Mouse (Mus musculus) megakaryocyte progenitor cell, adult 5-6 weeks (primary cell): ENCODE data around the gene Nxnl1. TPM values are rescaled to one million over a fixed set of nuclear protein-coding genes. Genes with fewer than 3 reads are reported as not detected.

Source experiments
- ATAC-seq: replicated peaks from 2 replicates; pipeline ENCODE4 v1.8.0; 2016; ENCODE audit warnings: mild to moderate bottlenecking, moderate TSS enrichment, inconsistent platforms; ENCODE audit not compliant: poor library complexity
- total RNA-seq, 2 experiments: library from RNA; stranded (forward) in 1 of 2; stranded (reverse) in 1 of 2; fragments of 157-497, 149-512 nt in 1 of 2; fragments of 200-1000 nt in 1 of 2; gene quantifications; 2 replicates each; pipeline versions ENCODE4 v1.2.3 to v1.2.4; 2015 to 2017

The Nxnl1 gene
- total RNA-seq, 2 experiments from 2014 or later: not detected

GRCm38 (mm10) chr8:71519037-71519825, 47.2 kb downstream of the Nxnl1 start:
- peak; percentile 71 for ATAC-seq

- no peak for ATAC-seq
These were observed 49.6 kb downstream of the Nxnl1 start for GRCm38 (mm10) chr8:71516786-71517185.

- no peak for ATAC-seq
These were observed 51.4 kb downstream of the Nxnl1 start for GRCm38 (mm10) chr8:71515043-71515442.

GRCm38 (mm10) chr8:71513018-71513754, 53.2 kb downstream of the Nxnl1 start:
- no peak for ATAC-seq

GRCm38 (mm10) chr8:71511644-71512043, 54.8 kb downstream of the Nxnl1 start, which contains the start of gene Plvap:
Gene Plvap (minus strand): TSS chr8:71511752.
- ATAC-seq: peak; percentile 86

Other genes with a start within 250 kb of the Nxnl1 start
- gene Use1, start 199.8 kb downstream of the Nxnl1 start, total RNA-seq (2015): 107 and 116 TPM in 2 replicates
- gene Use1, start 199.8 kb downstream of the Nxnl1 start, total RNA-seq (2017): 153 and 165 TPM in 2 replicates
- gene Ocel1, start 195.3 kb downstream of the Nxnl1 start, total RNA-seq (2015): 6.3 and 8.0 TPM in 2 replicates
- 11.1 and 11.7 TPM in 2 replicates for gene Ocel1, start 195.3 kb downstream of the Nxnl1 start, total RNA-seq (2017)
- 3.6 and 7.6 TPM in 2 replicates for gene Nr2f6, start 184.6 kb downstream of the Nxnl1 start, total RNA-seq (2015)
- gene Nr2f6, start 184.6 kb downstream of the Nxnl1 start, total RNA-seq (2017): 4.3 and 5.6 TPM in 2 replicates
- gene Ushbp1, start 170.8 kb downstream of the Nxnl1 start, total RNA-seq (2015): not detected in 2 replicates
- gene Ushbp1, start 170.8 kb downstream of the Nxnl1 start, total RNA-seq (2017): not detected in 2 replicates
- gene Babam1, start 169.7 kb downstream of the Nxnl1 start, total RNA-seq (2015): 51.8 and 76.5 TPM in 2 replicates
- 93.7 and 122 TPM in 2 replicates for gene Babam1, start 169.7 kb downstream of the Nxnl1 start, total RNA-seq (2017)
- 13.6 and 19.8 TPM in 2 replicates for gene Ankle1, start 160.6 kb downstream of the Nxnl1 start, total RNA-seq (2015)
- gene Ankle1, start 160.6 kb downstream of the Nxnl1 start, total RNA-seq (2017): 14.2 and 14.3 TPM in 2 replicates
- 2.3 and 3.1 TPM in 2 replicates for gene Abhd8, start 102.9 kb downstream of the Nxnl1 start, total RNA-seq (2015)
- 8.2 and 8.3 TPM in 2 replicates for gene Abhd8, start 102.9 kb downstream of the Nxnl1 start, total RNA-seq (2017)
- gene Mrpl34, start 101.6 kb downstream of the Nxnl1 start, total RNA-seq (2015): 60.0 and 66.1 TPM in 2 replicates
- 50.2 and 53.6 TPM in 2 replicates for gene Mrpl34, start 101.6 kb downstream of the Nxnl1 start, total RNA-seq (2017)
- 32.3 and 37.0 TPM in 2 replicates for gene Dda1, start 97.4 kb downstream of the Nxnl1 start, total RNA-seq (2015)
- 14.1 and 14.7 TPM in 2 replicates for gene Dda1, start 97.4 kb downstream of the Nxnl1 start, total RNA-seq (2017)
- gene Ano8, start 80.6 kb downstream of the Nxnl1 start, total RNA-seq (2015): 0.22 and 0.64 TPM in 2 replicates
- gene Ano8, start 80.6 kb downstream of the Nxnl1 start, total RNA-seq (2017): 3.1 and 3.6 TPM in 2 replicates
- gene Gtpbp3, start 78.5 kb downstream of the Nxnl1 start, total RNA-seq (2015): 5.9 TPM in 2 replicates
- 23.4 and 26.5 TPM in 2 replicates for gene Gtpbp3, start 78.5 kb downstream of the Nxnl1 start, total RNA-seq (2017)
- 0.67 and 0.76 TPM in 2 replicates for gene Plvap, start 54.8 kb downstream of the Nxnl1 start, total RNA-seq (2015)
- gene Plvap, start 54.8 kb downstream of the Nxnl1 start, total RNA-seq (2017): 0.71 and 2.7 TPM in 2 replicates
- 0.07 TPM in 1 of 2 replicates, not detected in the other for gene Ccdc194, start 40.9 kb downstream of the Nxnl1 start, total RNA-seq (2015)
- not detected in 2 replicates for gene Ccdc194, start 40.9 kb downstream of the Nxnl1 start, total RNA-seq (2017)
- gene Bst2, start 29.1 kb downstream of the Nxnl1 start, total RNA-seq (2015): 11.3 and 15.7 TPM in 2 replicates
- gene Bst2, start 29.1 kb downstream of the Nxnl1 start, total RNA-seq (2017): 50.9 and 62.2 TPM in 2 replicates
- 45.4 and 49.8 TPM in 2 replicates for gene Mvb12a, start 23.7 kb downstream of the Nxnl1 start, total RNA-seq (2015)
- 65.6 and 76.6 TPM in 2 replicates for gene Mvb12a, start 23.7 kb downstream of the Nxnl1 start, total RNA-seq (2017)
- gene Tmem221, start 7.7 kb downstream of the Nxnl1 start, total RNA-seq (2015): 0.17 TPM in 1 of 2 replicates, not detected in the other
- not detected in 2 replicates for gene Tmem221, start 7.7 kb downstream of the Nxnl1 start, total RNA-seq (2017)
- 3.6 TPM in 2 replicates for gene Slc27a1, start 2.3 kb upstream of the Nxnl1 start, total RNA-seq (2015)
- 3.5 and 3.8 TPM in 2 replicates for gene Slc27a1, start 2.3 kb upstream of the Nxnl1 start, total RNA-seq (2017)
- 116 and 134 TPM in 2 replicates for gene Pgls, start 25.6 kb upstream of the Nxnl1 start, total RNA-seq (2015)
- gene Pgls, start 25.6 kb upstream of the Nxnl1 start, total RNA-seq (2017): 128 and 131 TPM in 2 replicates
- 6.5 and 10.2 TPM in 2 replicates for gene Fam129c, start 31.0 kb upstream of the Nxnl1 start, total RNA-seq (2015)
- gene Fam129c, start 31.0 kb upstream of the Nxnl1 start, total RNA-seq (2017): 1.00 and 5.3 TPM in 2 replicates
- 54.0 and 63.0 TPM in 2 replicates for gene Colgalt1, start 44.4 kb upstream of the Nxnl1 start, total RNA-seq (2015)
- 62.0 and 67.2 TPM in 2 replicates for gene Colgalt1, start 44.4 kb upstream of the Nxnl1 start, total RNA-seq (2017)
- 0.64 and 1.8 TPM in 2 replicates for gene Unc13a, start 105.2 kb upstream of the Nxnl1 start, total RNA-seq (2015)
- 0.79 and 0.98 TPM in 2 replicates for gene Unc13a, start 105.2 kb upstream of the Nxnl1 start, total RNA-seq (2017)
- 9.3 and 11.8 TPM in 2 replicates for gene Jak3, start 109.7 kb upstream of the Nxnl1 start, total RNA-seq (2015)
- gene Jak3, start 109.7 kb upstream of the Nxnl1 start, total RNA-seq (2017): 7.7 and 9.9 TPM in 2 replicates
- 7.1 and 7.2 TPM in 2 replicates for gene Insl3, start 122.6 kb upstream of the Nxnl1 start, total RNA-seq (2015)
- 1.2 and 1.8 TPM in 2 replicates for gene Insl3, start 122.6 kb upstream of the Nxnl1 start, total RNA-seq (2017)
- gene B3gnt3, start 135.2 kb upstream of the Nxnl1 start, total RNA-seq (2015): 0.15 and 0.54 TPM in 2 replicates
- gene B3gnt3, start 135.2 kb upstream of the Nxnl1 start, total RNA-seq (2017): 0.12 and 0.34 TPM in 2 replicates
- 49.8 and 51.5 TPM in 2 replicates for gene Fcho1, start 159.1 kb upstream of the Nxnl1 start, total RNA-seq (2015)
- 83.6 and 91.1 TPM in 2 replicates for gene Fcho1, start 159.1 kb upstream of the Nxnl1 start, total RNA-seq (2017)